Mouse (Mus musculus): ENCODE results near the gene Crygn. TPM values are rescaled to one million over a fixed set of nuclear protein-coding genes. Genes with fewer than 3 reads are reported as not detected.
"Not testable (repeated sequence)": the region's sequence is repeated elsewhere in the genome, so short reads cannot be mapped to it uniquely, and the experiment has no call there.

The Crygn gene
- polyA plus RNA-seq, 1 experiment from 2014 or later = 1.4 TPM

DNA sequence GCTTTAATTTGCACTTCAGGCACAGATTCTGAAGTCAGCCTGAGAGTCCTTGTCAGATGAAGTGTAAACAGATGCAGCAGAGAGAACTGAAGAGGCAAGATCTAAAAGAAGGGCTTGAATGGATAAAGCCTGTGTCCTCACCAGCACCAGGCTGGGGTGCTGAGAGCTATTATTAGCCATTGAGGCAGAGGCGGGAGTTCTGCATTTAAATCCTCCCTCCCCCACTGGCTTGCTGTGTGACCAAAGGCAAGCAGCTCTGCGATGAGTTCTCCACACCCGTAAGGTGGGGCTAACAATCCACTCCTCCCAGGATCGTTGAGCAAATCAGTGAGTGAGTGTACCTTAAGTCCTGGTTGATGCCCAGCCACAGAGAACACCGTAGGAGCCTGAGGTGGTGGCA, 23.2 kb upstream of the Crygn start:
- H3K4me1 ChIP-seq (ENCODE audit: control insufficient read depth, insufficient read depth, low read length) = peaks cover 7% of the 10 kb centered on the region
- H3K9me3 ChIP-seq (replicated peaks; ENCODE audit: control insufficient read depth, low read length, poor library complexity, severe bottlenecking) = no peaks in the 10 kb centered on the region
- H3K27me3 ChIP-seq (ENCODE audit: control insufficient read depth, insufficient read depth, low read depth, low read length) = no peaks in the 10 kb centered on the region
- H3K27ac ChIP-seq (ENCODE audit: low read length) = no peak overlapping the region
- 15% methylated on average over 5 of the region's 5 CpGs for WGBS
- no peaks in the 10 kb centered on the region for H3K36me3 ChIP-seq (ENCODE audit: control insufficient read depth, insufficient read depth, low read length)
- no peak overlapping the region for H3K4me2 ChIP-seq (ENCODE audit: low read length)
- H3K9ac ChIP-seq (ENCODE audit: low read depth, low read length) = no peak overlapping the region
- ATAC-seq = no peak
- no peak overlapping the region for H3K4me3 ChIP-seq (ENCODE audit: low read depth, low read length)

- 48% methylated on average over 15 of the region's 15 CpGs for WGBS
Observed at GRCm38 (mm10) chr5:24779881-24780512, 22.2 kb upstream of the Crygn start.

DNA sequence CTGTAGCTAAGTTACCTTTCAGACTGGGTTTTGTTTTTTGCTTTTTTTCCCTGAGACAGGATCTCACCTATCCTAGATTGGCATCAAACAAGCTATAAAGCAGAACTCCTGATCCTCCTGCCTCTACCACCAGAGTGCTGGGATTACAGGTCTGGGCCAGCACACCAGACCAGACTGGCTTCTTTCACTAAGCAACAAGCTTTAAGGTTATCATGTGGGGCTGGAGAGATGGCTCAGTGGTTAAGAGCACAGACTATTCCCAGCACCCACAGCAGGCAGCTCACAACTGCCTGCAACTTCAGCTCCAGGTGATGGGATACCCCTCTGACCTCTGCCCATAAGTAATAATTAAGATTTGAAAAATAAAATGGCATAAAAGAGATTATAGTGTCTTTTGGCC, 21.5 kb upstream of the Crygn start:
- Histone ChIP-seq H3K36me3 (ENCODE audit: control insufficient read depth, insufficient read depth, low read length) (no peaks in the 10 kb centered on the region), H3K27ac (ENCODE audit: low read length) (no peak overlapping the region), H3K4me1 (ENCODE audit: control insufficient read depth, insufficient read depth, low read length) (peaks cover 7% of the 10 kb centered on the region), H3K9me3 (replicated peaks; ENCODE audit: control insufficient read depth, low read length, poor library complexity, severe bottlenecking) (no peaks in the 10 kb centered on the region), H3K9ac (ENCODE audit: low read depth, low read length) (no peak overlapping the region), H3K4me2 (ENCODE audit: low read length) (no peak overlapping the region), H3K27me3 (ENCODE audit: control insufficient read depth, insufficient read depth, low read depth, low read length) (no peaks in the 10 kb centered on the region), H3K4me3 (ENCODE audit: low read depth, low read length) (no peak overlapping the region)
- ATAC-seq = no peak

More at GRCm38 (mm10) chr5:24779881-24780512, 22.2 kb upstream of the Crygn start:
- H3K9ac ChIP-seq (ENCODE audit: low read depth, low read length) = no peak overlapping the region
- peaks cover 7% of the 10 kb centered on the region for H3K4me1 ChIP-seq (ENCODE audit: control insufficient read depth, insufficient read depth, low read length)
- H3K36me3 ChIP-seq (ENCODE audit: control insufficient read depth, insufficient read depth, low read length) = no peaks in the 10 kb centered on the region
- no peak for ATAC-seq
- H3K4me2 ChIP-seq (ENCODE audit: low read length) = no peak overlapping the region
- H3K27me3 ChIP-seq (ENCODE audit: control insufficient read depth, insufficient read depth, low read depth, low read length) = no peaks in the 10 kb centered on the region
- H3K4me3 ChIP-seq (ENCODE audit: low read depth, low read length) = no peak overlapping the region
- no peak overlapping the region for H3K27ac ChIP-seq (ENCODE audit: low read length)
- no peaks in the 10 kb centered on the region for H3K9me3 ChIP-seq (replicated peaks; ENCODE audit: control insufficient read depth, low read length, poor library complexity, severe bottlenecking)

DNA sequence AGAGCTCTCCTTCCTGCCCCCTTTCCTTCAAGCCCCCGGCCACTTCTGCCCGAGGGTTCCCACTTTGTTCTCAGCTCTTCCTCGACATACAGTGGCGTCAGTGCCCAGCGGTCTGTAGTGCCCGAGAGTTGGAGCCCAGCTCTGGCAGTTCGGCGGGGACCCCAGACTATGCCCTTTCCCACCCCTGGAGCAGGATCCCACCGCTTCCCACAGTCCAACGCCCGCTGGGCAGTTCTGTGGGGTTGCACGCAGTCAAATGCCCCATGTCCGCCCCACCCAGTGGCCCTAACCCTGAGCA, 21.0 kb upstream of the Crygn start:
- H3K4me2 ChIP-seq (ENCODE audit: low read length) = peak overlapping the region; percentile 44
- peaks cover 7% of the 10 kb centered on the region for H3K4me1 ChIP-seq (ENCODE audit: control insufficient read depth, insufficient read depth, low read length)
- 32% methylated on average over 13 of the region's 13 CpGs for WGBS
- H3K27me3 ChIP-seq (ENCODE audit: control insufficient read depth, insufficient read depth, low read depth, low read length) = no peaks in the 10 kb centered on the region
- H3K27ac ChIP-seq (ENCODE audit: low read length) = no peak overlapping the region
- 0 out of 2 replicates have a peak overlapping the region, but pooled peaks have one; percentile 9 for H3K4me3 ChIP-seq (ENCODE audit: low read depth, low read length)
- no peaks in the 10 kb centered on the region for H3K36me3 ChIP-seq (ENCODE audit: control insufficient read depth, insufficient read depth, low read length)
- no peaks in the 10 kb centered on the region for H3K9me3 ChIP-seq (replicated peaks; ENCODE audit: control insufficient read depth, low read length, poor library complexity, severe bottlenecking)
- H3K9ac ChIP-seq (ENCODE audit: low read depth, low read length) = peak overlapping the region; percentile 22; the same call in 1 of the 2 replicates
- no peak; the same call in 1 of the 2 replicates for ATAC-seq

GRCm38 (mm10) chr5:24778082-24778842, 20.5 kb upstream of the Crygn start:
- no peak overlapping the region for H3K27ac ChIP-seq (ENCODE audit: low read length)
- peak overlapping the region; percentile 22; the same call in 1 of the 2 replicates for H3K9ac ChIP-seq (ENCODE audit: low read depth, low read length)
- no peaks in the 10 kb centered on the region for H3K9me3 ChIP-seq (replicated peaks; ENCODE audit: control insufficient read depth, low read length, poor library complexity, severe bottlenecking)
- WGBS = 10% methylated on average over 17 of the region's 17 CpGs
- H3K4me2 ChIP-seq (ENCODE audit: low read length) = peak overlapping the region; percentile 44
- peaks cover 7% of the 10 kb centered on the region for H3K4me1 ChIP-seq (ENCODE audit: control insufficient read depth, insufficient read depth, low read length)
- no peaks in the 10 kb centered on the region for H3K27me3 ChIP-seq (ENCODE audit: control insufficient read depth, insufficient read depth, low read depth, low read length)
- 0 out of 2 replicates have a peak overlapping the region, but pooled peaks have one; percentile 9 for H3K4me3 ChIP-seq (ENCODE audit: low read depth, low read length)
- H3K36me3 ChIP-seq (ENCODE audit: control insufficient read depth, insufficient read depth, low read length) = no peaks in the 10 kb centered on the region
- ATAC-seq = peak; percentile 51

GRCm38 (mm10) chr5:24776681-24777080, 18.9 kb upstream of the Crygn start:
- H3K27ac ChIP-seq (ENCODE audit: low read length) = no peak overlapping the region
- no peak overlapping the region for H3K9ac ChIP-seq (ENCODE audit: low read depth, low read length)
- ATAC-seq = no peak
- 76% methylated on average over 4 of the region's 4 CpGs for whole genome bisulfite sequencing
- peaks cover 7% of the 10 kb centered on the region for H3K4me1 ChIP-seq (ENCODE audit: control insufficient read depth, insufficient read depth, low read length)
- no peaks in the 10 kb centered on the region for H3K36me3 ChIP-seq (ENCODE audit: control insufficient read depth, insufficient read depth, low read length)
- H3K9me3 ChIP-seq (replicated peaks; ENCODE audit: control insufficient read depth, low read length, poor library complexity, severe bottlenecking) = no peaks in the 10 kb centered on the region
- H3K27me3 ChIP-seq (ENCODE audit: control insufficient read depth, insufficient read depth, low read depth, low read length) = no peaks in the 10 kb centered on the region
- no peak overlapping the region for H3K4me2 ChIP-seq (ENCODE audit: low read length)
- H3K4me3 ChIP-seq (ENCODE audit: low read depth, low read length) = no peak overlapping the region

- not testable (repeated sequence) for H3K4me3 ChIP-seq (ENCODE audit: low read depth, low read length); H3K4me1 ChIP-seq (ENCODE audit: control insufficient read depth, insufficient read depth, low read length); H3K4me2 ChIP-seq (ENCODE audit: low read length); H3K27me3 ChIP-seq (ENCODE audit: control insufficient read depth, insufficient read depth, low read depth, low read length); H3K9ac ChIP-seq (ENCODE audit: low read depth, low read length); H3K9me3 ChIP-seq (replicated peaks; ENCODE audit: control insufficient read depth, low read length, poor library complexity, severe bottlenecking); ATAC-seq; H3K36me3 ChIP-seq (ENCODE audit: control insufficient read depth, insufficient read depth, low read length); H3K27ac ChIP-seq (ENCODE audit: low read length)
- 76% methylated on average over 16 of the region's 16 CpGs for WGBS
Observed at GRCm38 (mm10) chr5:24774549-24774948, 16.7 kb upstream of the Crygn start.

DNA sequence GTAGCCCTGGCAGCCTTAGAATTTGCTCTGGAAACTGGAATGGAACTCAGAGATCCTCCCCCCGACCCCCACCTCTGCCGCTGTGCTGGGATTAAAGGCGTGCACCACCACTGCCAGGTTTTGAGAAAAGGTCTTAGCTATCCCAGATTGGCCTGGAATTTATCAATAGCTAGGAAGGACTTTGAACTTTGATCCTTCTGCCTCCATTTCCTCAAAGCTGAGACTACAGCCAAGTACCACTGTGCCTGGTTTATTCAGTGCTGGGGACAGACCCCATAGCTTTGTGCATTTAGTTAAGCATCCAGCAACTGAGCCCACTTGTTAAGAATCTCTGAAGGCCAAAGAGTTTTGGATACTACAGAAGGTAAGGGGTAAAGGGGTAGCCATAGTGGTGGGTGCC, 877 bp downstream of the Crygn start:
- Histone ChIP-seq H3K9me3 (replicated peaks; ENCODE audit: control insufficient read depth, low read length, poor library complexity, severe bottlenecking) (no peaks in the 10 kb centered on the region), H3K27me3 (ENCODE audit: control insufficient read depth, insufficient read depth, low read depth, low read length) (no peaks in the 10 kb centered on the region), H3K4me1 (ENCODE audit: control insufficient read depth, insufficient read depth, low read length) (peaks cover 3% of the 10 kb centered on the region), H3K4me3 (ENCODE audit: low read depth, low read length) (no peak overlapping the region), H3K36me3 (ENCODE audit: control insufficient read depth, insufficient read depth, low read length) (no peaks in the 10 kb centered on the region), H3K4me2 (ENCODE audit: low read length) (no peak overlapping the region), H3K9ac (ENCODE audit: low read depth, low read length) (no peak overlapping the region), H3K27ac (ENCODE audit: low read length) (no peak overlapping the region)
- WGBS = 49% methylated on average over 3 of the region's 3 CpGs
- ATAC-seq = no peak

DNA sequence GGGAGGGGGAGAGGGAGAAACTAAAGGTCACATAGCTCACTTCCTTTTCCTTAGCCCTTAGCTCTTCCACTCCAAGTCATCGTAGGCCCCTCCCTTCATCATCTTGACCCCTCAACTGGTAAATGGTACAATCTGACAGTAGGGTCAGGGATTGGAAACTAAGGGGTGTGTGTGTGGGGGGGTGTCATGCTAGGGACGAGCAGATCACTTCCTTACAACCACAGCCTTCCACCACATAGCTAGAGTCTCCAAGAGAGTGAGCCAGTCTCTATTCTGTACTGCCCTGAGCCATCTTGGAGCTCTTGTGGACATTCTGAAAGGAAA, 5.7 kb downstream of the Crygn start:
- WGBS = 3% methylated on average over 2 of the region's 2 CpGs
- no peaks in the 10 kb centered on the region for H3K27me3 ChIP-seq (ENCODE audit: control insufficient read depth, insufficient read depth, low read depth, low read length)
- ATAC-seq = no peak
- H3K9ac ChIP-seq (ENCODE audit: low read depth, low read length) = peak overlapping the region; percentile 72; the same call in 1 of the 2 replicates
- H3K4me1 ChIP-seq (ENCODE audit: control insufficient read depth, insufficient read depth, low read length) = peaks cover 12% of the 10 kb centered on the region
- H3K27ac ChIP-seq (ENCODE audit: low read length) = no peak overlapping the region
- H3K36me3 ChIP-seq (ENCODE audit: control insufficient read depth, insufficient read depth, low read length) = no peaks in the 10 kb centered on the region
- H3K9me3 ChIP-seq (replicated peaks; ENCODE audit: control insufficient read depth, low read length, poor library complexity, severe bottlenecking) = no peaks in the 10 kb centered on the region
- peak overlapping the region; percentile 74 for H3K4me2 ChIP-seq (ENCODE audit: low read length)
- H3K4me3 ChIP-seq (ENCODE audit: low read depth, low read length) = no peak overlapping the region

All from midbrain, embryonic 16.5 days (tissue).